Mouse (Mus musculus): Measurements from ENCODE around the gene 1810010H24Rik. TPM values are rescaled to one million over a fixed set of nuclear protein-coding genes. Genes with fewer than 3 reads are reported as not detected.
"Not testable (repeated sequence)": the region's sequence is repeated elsewhere in the genome, so short reads cannot be mapped to it uniquely, and the experiment has no call there.

The 1810010H24Rik gene
- polyA plus RNA-seq (2012; fragmentation: generic; extraction: Trizol): 0.47 TPM
- long read RNA-seq, experiment 1, partial matches to known transcripts: 1 of 1 reads
- long read RNA-seq, experiment 1, other reads (novel, unspliced or antisense): 0 of 1 reads
- long read RNA-seq, experiment 2, partial matches to known transcripts: 1 of 1 reads
- long read RNA-seq, experiment 2, other reads (novel, unspliced or antisense): 0 of 1 reads

GRCm38 (mm10) chr11:107025411-107026321 is at the start of gene 1810010H24Rik:
1810010H24Rik (plus strand) TSS chr11:107025681.
- Histone ChIP-seq H3K79me2 (ENCODE audit: control insufficient read depth, insufficient read depth) (no peaks in the 10 kb centered on the region), H3K27me3 (ENCODE audit: control insufficient read depth, insufficient read depth, insufficient read length) (peaks cover 3% of the 10 kb centered on the region)
- TF ChIP-seq FOSL1 (IDR thresholded peaks at IDR 0.05; ENCODE audit: insufficient read depth, low read length, poor library complexity, severe bottlenecking): no peak
- no peak for TF ChIP-seq MYOG (IDR thresholded peaks at IDR 0.05; ENCODE audit: control insufficient read depth, extremely low read depth, insufficient read length)

GRCm38 (mm10) chr11:106976194-106976593 is 49.3 kb upstream of the 1810010H24Rik start:
- Histone ChIP-seq H3ac (ENCODE audit: control insufficient read depth, insufficient read length, low read depth) (no peak overlapping the region), H3K4me3 (ENCODE audit: insufficient read depth, poor library complexity, severe bottlenecking) (no peak overlapping the region), H3K27me3 (ENCODE audit: control insufficient read depth, insufficient read depth, insufficient read length) (no peaks in the 10 kb centered on the region), H3K79me3 (ENCODE audit: low read depth) (no peaks in the 10 kb centered on the region), H3K79me2 (ENCODE audit: control insufficient read depth, insufficient read depth) (no peaks in the 10 kb centered on the region), H3K36me3 (ENCODE audit: control insufficient read depth, insufficient read depth) (no peaks in the 10 kb centered on the region)
- TF ChIP-seq CTCF (IDR thresholded peaks at IDR 0.05; ENCODE audit: control insufficient read depth, insufficient read depth, insufficient read length): no peak
- TF ChIP-seq MYOD1 (IDR thresholded peaks at IDR 0.05; ENCODE audit: control insufficient read depth, insufficient read length, low read depth): no peak
- no peak for TF ChIP-seq MYOG (IDR thresholded peaks at IDR 0.05; ENCODE audit: control insufficient read depth, extremely low read depth, insufficient read length)
- TF ChIP-seq USF1 (IDR thresholded peaks at IDR 0.05; ENCODE audit: low read depth): no peak
- TF ChIP-seq CEBPB (IDR thresholded peaks at IDR 0.05; ENCODE audit: low read depth): no peak
- TF ChIP-seq MAX (IDR thresholded peaks at IDR 0.05): no peak
- no peak for TF ChIP-seq FOSL1 (IDR thresholded peaks at IDR 0.05; ENCODE audit: insufficient read depth, low read length, poor library complexity, severe bottlenecking)

More at GRCm38 (mm10) chr11:107025411-107026321, at the start of gene 1810010H24Rik:
- Histone ChIP-seq H3ac (ENCODE audit: control insufficient read depth, insufficient read length, low read depth) (peak within 1 kb of the TSS; percentile 30), H3K36me3 (ENCODE audit: control insufficient read depth, insufficient read depth) (no peaks in the 10 kb centered on the region), H3K79me3 (ENCODE audit: low read depth) (no peaks in the 10 kb centered on the region), H3K4me3 (ENCODE audit: insufficient read depth, poor library complexity, severe bottlenecking) (no peak within 1 kb of the TSS)

DNA sequence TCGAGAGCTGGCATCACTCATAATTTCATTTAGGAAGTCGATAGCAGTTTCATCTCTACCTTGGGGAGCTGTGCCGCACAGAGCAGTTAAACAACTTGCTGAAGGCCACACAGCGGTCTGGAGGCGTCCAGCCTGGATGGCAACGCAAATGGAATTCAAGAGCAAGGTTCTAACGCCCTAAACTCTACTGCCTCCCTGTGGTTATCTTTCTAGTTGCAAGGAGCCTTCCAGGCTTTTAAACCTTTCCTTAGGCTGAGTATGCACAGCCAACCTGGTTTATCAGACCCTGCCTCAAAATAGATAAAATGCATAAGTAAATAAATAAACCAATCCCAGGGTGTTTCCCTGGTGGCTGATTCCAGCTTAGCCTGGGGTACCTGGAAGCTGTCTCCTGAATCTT is 45.0 kb upstream of the 1810010H24Rik start:
- TF ChIP-seq CTCF (IDR thresholded peaks at IDR 0.05; ENCODE audit: control insufficient read depth, insufficient read depth, insufficient read length) (peak; percentile 35), MAX (IDR thresholded peaks at IDR 0.05) (no peak)
- H3K79me3 ChIP-seq (ENCODE audit: low read depth): no peaks in the 10 kb centered on the region
- H3K79me2 ChIP-seq (ENCODE audit: control insufficient read depth, insufficient read depth): no peaks in the 10 kb centered on the region
- no peaks in the 10 kb centered on the region for H3K27me3 ChIP-seq (ENCODE audit: control insufficient read depth, insufficient read depth, insufficient read length)
- H3ac ChIP-seq (ENCODE audit: control insufficient read depth, insufficient read length, low read depth): no peak overlapping the region
- peaks cover 9% of the 10 kb centered on the region for H3K36me3 ChIP-seq (ENCODE audit: control insufficient read depth, insufficient read depth)
- H3K4me3 ChIP-seq (ENCODE audit: insufficient read depth, poor library complexity, severe bottlenecking): no peak overlapping the region

DNA sequence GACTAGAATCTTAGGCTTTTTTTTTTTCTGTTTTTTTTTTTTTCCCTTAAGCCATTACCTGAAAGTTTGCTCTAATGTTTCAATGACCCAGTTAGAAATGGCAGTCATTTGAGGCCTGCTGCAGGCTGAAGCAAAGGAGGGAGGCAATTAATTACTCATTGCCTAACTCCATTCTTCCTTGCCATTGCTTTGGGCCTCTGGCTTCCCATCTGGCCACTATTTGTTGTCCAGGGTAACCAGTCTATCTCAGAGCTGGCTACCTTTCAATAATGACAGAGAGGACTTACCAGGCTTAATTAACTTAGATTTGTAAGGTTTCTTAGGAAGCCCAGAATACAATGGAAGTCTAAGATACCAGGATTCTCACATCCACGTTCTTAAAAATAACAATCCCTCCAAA is 43.7 kb upstream of the 1810010H24Rik start:
- H3K36me3 ChIP-seq (ENCODE audit: control insufficient read depth, insufficient read depth): peaks cover 20% of the 10 kb centered on the region
- H3K4me3 ChIP-seq (ENCODE audit: insufficient read depth, poor library complexity, severe bottlenecking): no peak overlapping the region
- no peaks in the 10 kb centered on the region for H3K79me3 ChIP-seq (ENCODE audit: low read depth)
- TF ChIP-seq FOSL1 (IDR thresholded peaks at IDR 0.05; ENCODE audit: insufficient read depth, low read length, poor library complexity, severe bottlenecking): no peak
- TF ChIP-seq USF1 (IDR thresholded peaks at IDR 0.05; ENCODE audit: low read depth): no peak
- TF ChIP-seq CEBPB (IDR thresholded peaks at IDR 0.05; ENCODE audit: low read depth): no peak
- no peak for TF ChIP-seq CTCF (IDR thresholded peaks at IDR 0.05; ENCODE audit: control insufficient read depth, insufficient read depth, insufficient read length)
- no peak for TF ChIP-seq MYOD1 (IDR thresholded peaks at IDR 0.05; ENCODE audit: control insufficient read depth, insufficient read length, low read depth)
- no peak for TF ChIP-seq MYOG (IDR thresholded peaks at IDR 0.05; ENCODE audit: control insufficient read depth, extremely low read depth, insufficient read length)
- TF ChIP-seq MAX (IDR thresholded peaks at IDR 0.05): no peak
- H3K27me3 ChIP-seq (ENCODE audit: control insufficient read depth, insufficient read depth, insufficient read length): no peaks in the 10 kb centered on the region
- no peak overlapping the region for H3ac ChIP-seq (ENCODE audit: control insufficient read depth, insufficient read length, low read depth)
- H3K79me2 ChIP-seq (ENCODE audit: control insufficient read depth, insufficient read depth): no peaks in the 10 kb centered on the region

DNA sequence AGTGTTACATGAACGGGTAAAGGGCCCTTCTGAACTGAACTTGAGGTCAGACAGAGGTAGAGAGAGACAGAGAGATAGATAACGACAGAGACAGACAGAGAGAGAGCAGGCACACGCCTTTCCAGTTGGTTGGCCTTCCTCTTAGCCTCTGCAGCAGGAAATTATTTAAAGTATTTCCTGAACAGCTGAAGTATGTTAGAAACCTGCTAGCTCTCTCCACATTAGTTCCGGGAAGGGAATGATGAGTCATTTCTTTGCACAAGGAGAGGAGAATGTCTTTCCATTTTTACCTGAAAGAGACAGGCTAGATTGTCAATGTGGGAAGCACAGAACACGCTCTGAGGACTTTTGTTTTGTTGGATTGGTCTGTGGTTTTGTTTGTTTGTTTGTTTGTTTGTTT is 43.1 kb upstream of the 1810010H24Rik start:
- Histone ChIP-seq H3K36me3 (ENCODE audit: control insufficient read depth, insufficient read depth) (peaks cover 26% of the 10 kb centered on the region), H3K27me3 (ENCODE audit: control insufficient read depth, insufficient read depth, insufficient read length) (no peaks in the 10 kb centered on the region), H3ac (ENCODE audit: control insufficient read depth, insufficient read length, low read depth) (no peak overlapping the region), H3K79me3 (ENCODE audit: low read depth) (no peaks in the 10 kb centered on the region), H3K79me2 (ENCODE audit: control insufficient read depth, insufficient read depth) (no peaks in the 10 kb centered on the region), H3K4me3 (ENCODE audit: insufficient read depth, poor library complexity, severe bottlenecking) (no peak overlapping the region)
- TF ChIP-seq CEBPB (IDR thresholded peaks at IDR 0.05; ENCODE audit: low read depth) (no peak), MYOD1 (IDR thresholded peaks at IDR 0.05; ENCODE audit: control insufficient read depth, insufficient read length, low read depth) (no peak), USF1 (IDR thresholded peaks at IDR 0.05; ENCODE audit: low read depth) (no peak), MYOG (IDR thresholded peaks at IDR 0.05; ENCODE audit: control insufficient read depth, extremely low read depth, insufficient read length) (no peak), MAX (IDR thresholded peaks at IDR 0.05) (no peak), CTCF (IDR thresholded peaks at IDR 0.05; ENCODE audit: control insufficient read depth, insufficient read depth, insufficient read length) (no peak), FOSL1 (IDR thresholded peaks at IDR 0.05; ENCODE audit: insufficient read depth, low read length, poor library complexity, severe bottlenecking) (no peak)

- not testable (repeated sequence) for H3K79me3 ChIP-seq (ENCODE audit: low read depth); H3K27me3 ChIP-seq (ENCODE audit: control insufficient read depth, insufficient read depth, insufficient read length)
- H3K36me3 ChIP-seq (ENCODE audit: control insufficient read depth, insufficient read depth): peaks cover 62% of the 10 kb centered on the region
Measured at GRCm38 (mm10) chr11:106985979-106986604, 39.4 kb upstream of the 1810010H24Rik start.

More at GRCm38 (mm10) chr11:106985979-106986604, 39.4 kb upstream of the 1810010H24Rik start:
- peaks cover 15% of the 10 kb centered on the region for H3K79me2 ChIP-seq (ENCODE audit: control insufficient read depth, insufficient read depth)
- not testable (repeated sequence) for H3ac ChIP-seq (ENCODE audit: control insufficient read depth, insufficient read length, low read depth); H3K4me3 ChIP-seq (ENCODE audit: insufficient read depth, poor library complexity, severe bottlenecking)
